Mouse (Mus musculus): Measurements from ENCODE around the gene Mob3c.

- TF ChIP-seq GATA1 (IDR thresholded peaks at IDR 0.05; ENCODE audit: borderline replicate concordance, low read length): no peak
- TF ChIP-seq FLI1 (IDR thresholded peaks at IDR 0.05; ENCODE audit: low read length): no peak
Measured at GRCm38 (mm10) chr4:115828572-115828902, 645 bp downstream of the Mob3c start.

Data from megakaryocyte, embryonic 14.5 days (primary cell).